Mouse (Mus musculus) spleen, adult 2 months (tissue): Measurements from ENCODE around the gene Gm47995. TPM values are rescaled to one million over a fixed set of nuclear protein-coding genes. Genes with fewer than 3 reads are reported as not detected.
"Not testable (repeated sequence)": the region's sequence is repeated elsewhere in the genome, so short reads cannot be mapped to it uniquely, and the experiment has no call there.

Experiments
- DNase-seq, 2 experiments: peaks; one replicate each; pipeline versions ENCODE4 v3.0.0 to v3.0.0-alpha.2; 2012 to 2021; ENCODE audit warnings: low spot score in 2 of 2, low read depth in 1 of 2
- H3K27ac ChIP-seq: fragments of 200-500 bp; 2 replicates; pipeline ENCODE4 v1.5.1; 2012; ENCODE audit warnings: low read length, inconsistent platforms; ENCODE audit not compliant: insufficient read depth
- H3K27me3 ChIP-seq: fragments of 200-500 bp; 2 replicates; pipeline ENCODE4 v1.6.1; 2012; ENCODE audit warnings: mild to moderate bottlenecking, moderate library complexity, low read length, inconsistent platforms; ENCODE audit not compliant: control insufficient read depth, insufficient read depth
- H3K36me3 ChIP-seq: fragments of 200-500 bp; 2 replicates; pipeline ENCODE4 v1.6.1; 2012; ENCODE audit warnings: mild to moderate bottlenecking, low read length, inconsistent platforms; ENCODE audit not compliant: control insufficient read depth, insufficient read depth
- H3K4me1 ChIP-seq: fragments of 200-500 bp; 2 replicates; pipeline ENCODE4 v1.6.1; 2011; ENCODE audit warnings: inconsistent platforms; ENCODE audit not compliant: control insufficient read depth, insufficient read depth, insufficient read length
- H3K4me3 ChIP-seq: fragments of 200-500 bp; 2 replicates; pipeline ENCODE4 v1.5.1; 2011; ENCODE audit warnings: mild to moderate bottlenecking, inconsistent platforms; ENCODE audit not compliant: insufficient read depth, insufficient read length; ENCODE audit errors: extremely low read depth
- CTCF ChIP-seq: fragments of 200-500 bp; IDR thresholded peaks from 2 replicates; pipeline ENCODE4 v1.5.1; 2011; ENCODE audit warnings: mild to moderate bottlenecking, inconsistent platforms; ENCODE audit not compliant: insufficient read depth, insufficient read length, insufficient replicate concordance; ENCODE audit errors: extremely low read depth
- POLR2A ChIP-seq: fragments of 200-500 bp; IDR thresholded peaks from 2 replicates; pipeline ENCODE4 v1.6.1; 2011; ENCODE audit warnings: low read depth, low read length, inconsistent platforms
- WGBS: fragments of 180-500 bp; shearing (Covaris S2); methylation state at CpG from one replicate; pipeline ENCODE4 v1.1.7; 2018; 5-methylcytosine and 5-hydroxymethylcytosine counted together
- polyA plus RNA-seq: library from polyadenylated mRNA; depleted of rRNA; stranded (reverse); fragments of >200 nt; gene quantifications from 2 replicates; pipeline ENCODE4 v1.2.3, GENCODE M21; 2012

Gm47995 gene
- polyA plus RNA-seq, 1 experiment = 0.11 TPM

DNA sequence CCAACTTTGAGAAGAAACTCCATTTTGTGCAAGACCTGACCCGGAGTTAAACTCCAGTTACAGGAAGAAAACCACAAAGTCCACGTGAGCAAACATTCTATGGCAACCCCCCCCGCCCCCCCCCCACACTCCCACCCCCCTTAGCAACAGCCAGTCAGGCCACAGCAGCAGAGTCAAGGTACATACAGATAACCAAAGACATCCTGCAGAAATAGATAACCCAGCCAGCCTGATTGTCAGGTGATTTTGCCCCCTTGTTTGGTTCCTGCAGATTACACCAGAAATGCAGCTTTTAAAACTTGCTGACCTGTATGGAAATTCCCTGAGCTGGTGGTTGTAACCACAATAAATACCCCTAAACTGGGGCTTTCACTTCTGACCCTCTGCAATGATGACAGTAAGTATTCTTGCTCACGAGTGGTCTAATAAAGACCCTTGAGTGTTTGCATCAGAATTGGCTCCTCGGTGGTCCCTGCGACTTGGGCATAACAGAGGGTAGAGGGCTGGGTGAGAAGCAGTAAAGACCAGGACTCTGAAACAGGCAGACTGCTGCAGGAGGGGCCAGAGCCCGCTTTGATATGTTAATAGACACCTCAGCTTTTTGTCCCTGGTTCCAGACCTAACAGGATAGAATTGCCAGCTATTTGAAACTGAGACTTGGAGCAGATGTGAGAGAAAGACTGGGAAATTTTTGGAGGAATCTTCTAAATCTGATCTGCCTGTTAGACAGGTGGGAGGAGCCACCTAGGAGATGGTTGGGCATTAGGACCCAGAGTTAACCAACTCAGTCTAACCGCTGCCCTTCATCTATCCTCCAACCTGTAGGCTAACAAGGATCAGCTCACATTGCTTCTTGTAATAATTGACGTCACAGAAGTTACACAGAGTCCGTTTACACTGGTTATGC, 21.0 kb upstream of the Gm47995 start:
- Histone ChIP-seq H3K27me3 (no peaks in the 10 kb centered on the region), H3K4me1 (no peaks in the 10 kb centered on the region), H3K36me3 (no peaks in the 10 kb centered on the region), H3K4me3 (peak overlapping the region; percentile 11), H3K27ac (0 out of 2 replicates have a peak overlapping the region, but pooled peaks have one; percentile 1)
- 30% methylated on average over 10 of the region's 10 CpGs for WGBS
- DNase-seq = peak; percentile 11 to 37
- no peak for TF ChIP-seq POLR2A
- TF ChIP-seq CTCF = no peak

DNA sequence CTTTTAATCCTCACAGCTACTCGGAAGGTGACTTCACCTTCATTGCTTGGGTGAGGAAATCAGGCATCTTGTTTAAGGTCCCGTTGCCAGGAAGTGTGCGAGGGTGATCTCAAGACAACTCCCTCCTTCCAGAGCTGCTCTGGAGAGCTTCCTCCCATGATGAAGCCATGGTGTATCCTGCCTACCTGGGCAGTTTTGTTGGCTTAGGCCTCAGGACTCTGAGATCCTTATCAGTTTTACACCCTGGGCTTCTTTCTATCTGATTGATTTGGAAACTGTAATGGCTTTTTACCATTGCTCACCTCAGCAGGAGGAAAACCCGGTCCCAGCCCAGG, 20.3 kb upstream of the Gm47995 start:
- 0 out of 2 replicates have a peak overlapping the region, but pooled peaks have one; percentile 1 for H3K27ac ChIP-seq
- no peaks in the 10 kb centered on the region for H3K4me1 ChIP-seq
- 29% methylated on average over 4 of the region's 4 CpGs for WGBS
- no peaks in the 10 kb centered on the region for H3K27me3 ChIP-seq
- DNase-seq = no peak
- H3K4me3 ChIP-seq = peak overlapping the region; percentile 11; the same call in 1 of the 2 replicates
- TF ChIP-seq POLR2A (no peak), CTCF (no peak)
- no peaks in the 10 kb centered on the region for H3K36me3 ChIP-seq

DNA sequence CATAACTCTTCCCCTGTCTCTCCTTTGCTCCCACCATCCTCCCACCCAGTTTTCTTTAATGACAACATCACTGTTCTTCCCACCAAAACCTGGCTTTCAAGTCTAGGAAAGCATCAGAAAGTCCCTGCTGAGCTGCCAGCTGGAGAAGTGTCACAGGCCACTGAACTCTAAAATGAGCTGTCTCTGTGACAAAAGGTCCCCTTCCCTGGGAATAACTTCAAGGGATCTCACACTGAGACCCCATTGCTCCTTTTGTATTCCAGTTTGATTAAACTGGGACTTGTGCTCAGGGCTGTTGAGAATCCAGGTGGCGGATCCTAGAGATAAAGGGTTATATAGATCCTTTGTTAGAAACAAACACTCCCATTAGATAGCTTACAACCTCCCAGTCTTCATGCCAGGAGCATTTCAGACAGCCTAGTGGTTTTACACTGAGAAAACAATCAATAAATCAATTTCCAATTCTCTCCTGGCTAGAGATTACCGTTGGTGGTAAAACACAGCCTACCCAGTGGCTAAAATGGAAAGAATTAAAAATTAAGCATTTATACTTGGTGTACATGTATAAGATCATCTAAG, 19.7 kb upstream of the Gm47995 start:
- WGBS = 95% methylated on average over 2 of the region's 2 CpGs
- Histone ChIP-seq H3K36me3 (no peaks in the 10 kb centered on the region), H3K4me3 (no peak overlapping the region), H3K27me3 (no peaks in the 10 kb centered on the region), H3K4me1 (no peaks in the 10 kb centered on the region), H3K27ac (no peak overlapping the region)
- no peak for TF ChIP-seq CTCF
- TF ChIP-seq POLR2A = no peak
- DNase-seq = no peak

DNA sequence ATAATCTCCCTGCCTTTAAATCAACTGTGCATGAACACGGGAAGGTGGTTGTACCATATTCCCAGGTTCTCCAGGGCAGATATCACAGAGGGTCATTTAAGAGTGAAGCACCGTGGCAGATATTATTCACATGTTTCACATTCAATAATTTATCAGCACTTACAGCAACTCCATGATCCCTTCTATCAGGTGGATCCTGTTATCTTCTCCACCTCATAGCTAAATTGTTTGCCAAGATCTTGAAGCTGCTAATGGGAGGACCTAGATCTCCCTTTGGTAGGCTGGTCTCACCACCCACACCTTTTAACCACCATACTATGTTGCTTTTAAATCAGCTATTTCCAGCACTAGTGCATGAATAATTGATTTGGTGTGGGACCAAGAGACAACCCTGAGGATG, 18.1 kb upstream of the Gm47995 start:
- H3K4me3 ChIP-seq = no peak overlapping the region
- H3K27me3 ChIP-seq = no peaks in the 10 kb centered on the region
- DNase-seq = no peak
- H3K27ac ChIP-seq = no peak overlapping the region
- H3K36me3 ChIP-seq = no peaks in the 10 kb centered on the region
- TF ChIP-seq POLR2A (no peak), CTCF (no peak)
- WGBS = 88% methylated on average over 2 of the region's 2 CpGs
- no peaks in the 10 kb centered on the region for H3K4me1 ChIP-seq

DNA sequence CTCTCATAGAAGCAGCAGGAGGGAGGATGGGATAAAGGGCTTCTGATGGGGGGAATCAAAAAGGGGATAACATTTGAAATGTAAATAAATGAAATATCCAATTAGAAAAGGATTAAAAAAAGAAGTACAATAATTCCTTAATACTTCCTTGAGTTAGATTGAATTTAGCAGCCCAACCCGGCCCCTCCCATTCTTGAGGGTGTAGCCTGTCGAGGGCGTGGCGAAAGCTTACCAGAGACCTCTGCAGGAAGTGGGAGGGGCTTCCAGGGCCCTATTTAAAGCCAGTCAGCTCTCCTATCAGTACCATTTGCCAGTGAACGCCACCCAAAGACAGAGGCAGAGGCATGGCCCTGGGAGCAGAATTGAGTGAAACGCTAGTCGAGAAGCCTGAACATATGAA, 16.0 kb upstream of the Gm47995 start, which contains the start of gene Gm47985:
Gene Gm47985, plus strand, starts transcription at position 272 of the 400 bp plus-strand sequence.
- not testable (repeated sequence) for H3K36me3 ChIP-seq, H3K4me3 ChIP-seq, H3K27ac ChIP-seq, H3K4me1 ChIP-seq, H3K27me3 ChIP-seq, DNase-seq
- WGBS = 100% methylated on average over 1 of the region's 7 CpGs

DNA sequence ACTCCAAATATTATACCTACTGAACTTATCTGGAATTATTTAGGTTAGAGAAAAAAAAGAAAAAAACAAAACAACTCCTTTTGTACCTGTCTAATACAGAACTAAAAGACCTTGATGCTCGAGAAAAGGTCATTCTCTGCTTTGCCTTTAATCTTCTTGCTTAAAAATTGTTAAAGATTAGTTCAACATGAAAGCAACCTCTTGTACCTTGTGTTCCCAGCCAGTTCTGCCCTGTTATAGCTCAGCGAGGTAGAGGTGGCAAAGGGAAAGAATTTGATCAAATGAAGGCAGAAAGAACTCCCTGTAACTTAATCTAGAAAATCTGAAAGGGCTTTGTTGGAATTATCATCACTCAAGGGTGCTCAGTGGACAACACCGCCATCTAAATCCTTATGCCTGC, 12.1 kb upstream of the Gm47995 start:
- not testable (repeated sequence) for H3K4me1 ChIP-seq, H3K4me3 ChIP-seq, DNase-seq, H3K36me3 ChIP-seq, H3K27me3 ChIP-seq, H3K27ac ChIP-seq
- WGBS = 94% methylated on average over 3 of the region's 3 CpGs

DNA sequence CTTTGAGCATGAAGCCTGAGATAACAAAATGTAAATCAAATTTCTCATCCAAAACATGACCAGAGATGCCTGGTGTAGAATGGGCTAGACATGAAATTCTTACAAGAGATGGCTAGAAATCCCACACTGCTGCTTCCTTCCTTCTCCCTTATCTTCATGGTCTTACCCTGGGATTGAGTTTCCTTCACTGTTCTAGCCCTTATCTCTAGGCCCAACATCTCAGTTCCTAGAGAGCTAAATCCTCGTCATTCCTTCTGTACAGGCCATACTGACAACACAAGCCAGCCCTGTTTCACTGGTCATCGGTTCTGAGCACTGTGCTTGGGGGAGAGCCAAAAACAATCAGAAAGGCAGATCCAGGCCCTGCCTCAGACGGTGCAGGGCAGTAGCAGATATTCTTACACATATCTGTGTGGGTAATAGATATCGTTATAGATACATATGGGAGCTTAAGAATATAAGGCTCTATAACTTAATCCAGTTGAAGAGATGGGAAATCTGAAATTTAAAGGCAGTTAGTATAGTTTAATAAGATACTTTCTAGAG, 11.3 kb upstream of the Gm47995 start:
- not testable (repeated sequence) for DNase-seq, H3K4me3 ChIP-seq, H3K27me3 ChIP-seq, H3K4me1 ChIP-seq, H3K36me3 ChIP-seq, H3K27ac ChIP-seq
- 87% methylated on average over 4 of the region's 4 CpGs for WGBS
